Mouse (Mus musculus): ENCODE measurements around the gene Csnk2a2. TPM values are rescaled to one million over a fixed set of nuclear protein-coding genes. Genes with fewer than 3 reads are reported as not detected.

Csnk2a2 gene
- polyA plus RNA-seq, 1 experiment from 2014 or later: 16.7 TPM

- Histone ChIP-seq H3K27me3 (ENCODE audit: control insufficient read depth, insufficient read depth, low read length) (no peaks in the 10 kb centered on the region), H3K36me3 (ENCODE audit: control insufficient read depth, insufficient read depth, low read length) (no peaks in the 10 kb centered on the region), H3K9ac (ENCODE audit: low read length) (no peak overlapping the region), H3K4me2 (ENCODE audit: low read length) (no peak overlapping the region), H3K27ac (replicated peaks in 1 of 2; ENCODE audit: control insufficient read depth in 1 of 2, insufficient read depth in 1 of 2, low read depth in 2 of 2, low read length in 2 of 2) (no peak overlapping the region), H3K9me3 (ENCODE audit: control insufficient read depth, low read length) (no peaks in the 10 kb centered on the region), H3K4me1 (ENCODE audit: control insufficient read depth in 2 of 2, insufficient read depth in 2 of 2, low read length in 2 of 2) (no peaks in the 10 kb centered on the region), H3K4me3 (ENCODE audit: control insufficient read depth in 1 of 2, insufficient read depth in 1 of 2, low read depth in 1 of 2, low read length in 2 of 2) (no peak overlapping the region)
- 52% methylated on average over 4 of the region's 4 CpGs for WGBS
- ATAC-seq (ENCODE audit: insufficient number of reproducible peaks, insufficient read depth, low FRiP score, low read depth): no peak
Measured at GRCm38 (mm10) chr8:95499266-95500064, 9.6 kb upstream of the Csnk2a2 start.

- no peaks in the 10 kb centered on the region for H3K9me3 ChIP-seq (ENCODE audit: control insufficient read depth, low read length)
- no peak overlapping the region for H3K9ac ChIP-seq (ENCODE audit: low read length)
- no peak overlapping the region for H3K27ac ChIP-seq (replicated peaks in 1 of 2; ENCODE audit: control insufficient read depth in 1 of 2, insufficient read depth in 1 of 2, low read depth in 2 of 2, low read length in 2 of 2)
- no peaks in the 10 kb centered on the region for H3K27me3 ChIP-seq (ENCODE audit: control insufficient read depth, insufficient read depth, low read length)
- 75% methylated on average over 3 of the region's 3 CpGs for WGBS
- H3K36me3 ChIP-seq (ENCODE audit: control insufficient read depth, insufficient read depth, low read length): no peaks in the 10 kb centered on the region
- no peaks in the 10 kb centered on the region for H3K4me1 ChIP-seq (ENCODE audit: control insufficient read depth in 2 of 2, insufficient read depth in 2 of 2, low read length in 2 of 2)
- H3K4me3 ChIP-seq (ENCODE audit: control insufficient read depth in 1 of 2, insufficient read depth in 1 of 2, low read depth in 1 of 2, low read length in 2 of 2): no peak overlapping the region
- H3K4me2 ChIP-seq (ENCODE audit: low read length): no peak overlapping the region
- no peak for ATAC-seq (ENCODE audit: insufficient number of reproducible peaks, insufficient read depth, low FRiP score, low read depth)
Measured at GRCm38 (mm10) chr8:95497821-95498220, 8.0 kb upstream of the Csnk2a2 start.

GRCm38 (mm10) chr8:95496420-95496819, 6.6 kb upstream of the Csnk2a2 start:
- Histone ChIP-seq H3K9ac (ENCODE audit: low read length) (no peak overlapping the region), H3K4me3 (ENCODE audit: control insufficient read depth in 1 of 2, insufficient read depth in 1 of 2, low read depth in 1 of 2, low read length in 2 of 2) (no peak overlapping the region), H3K27ac (replicated peaks in 1 of 2; ENCODE audit: control insufficient read depth in 1 of 2, insufficient read depth in 1 of 2, low read depth in 2 of 2, low read length in 2 of 2) (no peak overlapping the region), H3K4me1 (ENCODE audit: control insufficient read depth in 2 of 2, insufficient read depth in 2 of 2, low read length in 2 of 2) (no peaks in the 10 kb centered on the region), H3K36me3 (ENCODE audit: control insufficient read depth, insufficient read depth, low read length) (no peaks in the 10 kb centered on the region), H3K27me3 (ENCODE audit: control insufficient read depth, insufficient read depth, low read length) (no peaks in the 10 kb centered on the region), H3K9me3 (ENCODE audit: control insufficient read depth, low read length) (no peaks in the 10 kb centered on the region), H3K4me2 (ENCODE audit: low read length) (no peak overlapping the region)
- no peak for ATAC-seq (ENCODE audit: insufficient number of reproducible peaks, insufficient read depth, low FRiP score, low read depth)
- 57% methylated on average over 3 of the region's 3 CpGs for WGBS

- H3K4me3 ChIP-seq (ENCODE audit: control insufficient read depth in 1 of 2, insufficient read depth in 1 of 2, low read depth in 1 of 2, low read length in 2 of 2): no peak overlapping the region
- no peak for ATAC-seq (ENCODE audit: insufficient number of reproducible peaks, insufficient read depth, low FRiP score, low read depth)
- no peak overlapping the region for H3K4me2 ChIP-seq (ENCODE audit: low read length)
- H3K9me3 ChIP-seq (ENCODE audit: control insufficient read depth, low read length): no peaks in the 10 kb centered on the region
- H3K27ac ChIP-seq (replicated peaks in 1 of 2; ENCODE audit: control insufficient read depth in 1 of 2, insufficient read depth in 1 of 2, low read depth in 2 of 2, low read length in 2 of 2): no peak overlapping the region
- H3K27me3 ChIP-seq (ENCODE audit: control insufficient read depth, insufficient read depth, low read length): no peaks in the 10 kb centered on the region
- H3K4me1 ChIP-seq (ENCODE audit: control insufficient read depth in 2 of 2, insufficient read depth in 2 of 2, low read length in 2 of 2): no peaks in the 10 kb centered on the region
- no peaks in the 10 kb centered on the region for H3K36me3 ChIP-seq (ENCODE audit: control insufficient read depth, insufficient read depth, low read length)
- H3K9ac ChIP-seq (ENCODE audit: low read length): no peak overlapping the region
- 85% methylated on average over 6 of the region's 6 CpGs for WGBS
Measured at GRCm38 (mm10) chr8:95495444-95495843, 5.6 kb upstream of the Csnk2a2 start.

GRCm38 (mm10) chr8:95492057-95492456, 2.2 kb upstream of the Csnk2a2 start:
- Histone ChIP-seq H3K4me2 (ENCODE audit: low read length) (no peak overlapping the region), H3K36me3 (ENCODE audit: control insufficient read depth, insufficient read depth, low read length) (peaks cover 4% of the 10 kb centered on the region; the same call in 1 of the 2 replicates), H3K9ac (ENCODE audit: low read length) (no peak overlapping the region), H3K4me1 (ENCODE audit: control insufficient read depth in 2 of 2, insufficient read depth in 2 of 2, low read length in 2 of 2) (peaks cover 4 to 14% of the 10 kb centered on the region in 2 experiments), H3K27me3 (ENCODE audit: control insufficient read depth, insufficient read depth, low read length) (no peaks in the 10 kb centered on the region), H3K9me3 (ENCODE audit: control insufficient read depth, low read length) (no peaks in the 10 kb centered on the region), H3K27ac (replicated peaks in 1 of 2; ENCODE audit: control insufficient read depth in 1 of 2, insufficient read depth in 1 of 2, low read depth in 2 of 2, low read length in 2 of 2) (no peak overlapping the region), H3K4me3 (ENCODE audit: control insufficient read depth in 1 of 2, insufficient read depth in 1 of 2, low read depth in 1 of 2, low read length in 2 of 2) (no peak overlapping the region)
- ATAC-seq (ENCODE audit: insufficient number of reproducible peaks, insufficient read depth, low FRiP score, low read depth): no peak
- 71% methylated on average over 4 of the region's 4 CpGs for WGBS

- Histone ChIP-seq H3K27me3 (ENCODE audit: control insufficient read depth, insufficient read depth, low read length) (no peaks in the 10 kb centered on the region), H3K9me3 (ENCODE audit: control insufficient read depth, low read length) (no peaks in the 10 kb centered on the region), H3K4me1 (ENCODE audit: control insufficient read depth in 2 of 2, insufficient read depth in 2 of 2, low read length in 2 of 2) (peaks cover 4 to 20% of the 10 kb centered on the region in 2 experiments), H3K9ac (ENCODE audit: low read length) (peak overlapping the region; percentile 97), H3K4me3 (ENCODE audit: control insufficient read depth in 1 of 2, insufficient read depth in 1 of 2, low read depth in 1 of 2, low read length in 2 of 2) (peak overlapping the region; percentile 92 to 94), H3K36me3 (ENCODE audit: control insufficient read depth, insufficient read depth, low read length) (peaks cover 36% of the 10 kb centered on the region), H3K4me2 (ENCODE audit: low read length) (peak overlapping the region; percentile 70), H3K27ac (replicated peaks in 1 of 2; ENCODE audit: control insufficient read depth in 1 of 2, insufficient read depth in 1 of 2, low read depth in 2 of 2, low read length in 2 of 2) (peak overlapping the region in 1 of 2 experiments; percentile 61; a peak in 2 of 4 replicates)
- 5% methylated on average over 20 of the region's 42 CpGs for WGBS
- ATAC-seq (ENCODE audit: insufficient number of reproducible peaks, insufficient read depth, low FRiP score, low read depth): peak; percentile 81
Measured at GRCm38 (mm10) chr8:95488698-95489332, 1.0 kb downstream of the Csnk2a2 start.

GRCm38 (mm10) chr8:95487800-95488697, 1.8 kb downstream of the Csnk2a2 start:
- Histone ChIP-seq H3K27ac (replicated peaks in 1 of 2; ENCODE audit: control insufficient read depth in 1 of 2, insufficient read depth in 1 of 2, low read depth in 2 of 2, low read length in 2 of 2) (peak overlapping the region in 1 of 2 experiments; percentile 61; a peak in 2 of 4 replicates), H3K4me3 (ENCODE audit: control insufficient read depth in 1 of 2, insufficient read depth in 1 of 2, low read depth in 1 of 2, low read length in 2 of 2) (peak overlapping the region; percentile 92 to 94), H3K4me2 (ENCODE audit: low read length) (peak overlapping the region; percentile 88), H3K36me3 (ENCODE audit: control insufficient read depth, insufficient read depth, low read length) (peaks cover 44% of the 10 kb centered on the region), H3K9me3 (ENCODE audit: control insufficient read depth, low read length) (no peaks in the 10 kb centered on the region), H3K27me3 (ENCODE audit: control insufficient read depth, insufficient read depth, low read length) (no peaks in the 10 kb centered on the region), H3K4me1 (ENCODE audit: control insufficient read depth in 2 of 2, insufficient read depth in 2 of 2, low read length in 2 of 2) (peaks cover 4 to 20% of the 10 kb centered on the region in 2 experiments), H3K9ac (ENCODE audit: low read length) (peak overlapping the region; percentile 97)
- WGBS: 1% methylated on average over 61 of the region's 95 CpGs
- peak; percentile 52 for ATAC-seq (ENCODE audit: insufficient number of reproducible peaks, insufficient read depth, low FRiP score, low read depth)

Data from heart, embryonic 14.5 days (tissue).